Mouse (Mus musculus): ENCODE measurements around the gene Gm9639. TPM values are rescaled to one million over a fixed set of nuclear protein-coding genes. Genes with fewer than 3 reads are reported as not detected.

The Gm9639 gene
- not detected in 2 replicates for polyA plus RNA-seq (2014; fragmentation: Nextera tagmentation; extraction: Ambion mirVana)

- H3K27ac ChIP-seq (ENCODE audit: low read length), result no peak within 1 kb of the TSS
- H3K4me3 ChIP-seq (ENCODE audit: low read depth, low read length), result no peak within 1 kb of the TSS
- no peaks in the 10 kb centered on the region for H3K9me3 ChIP-seq (ENCODE audit: control insufficient read depth, low read depth, low read length)
- no peak within 1 kb of the TSS for H3K9ac ChIP-seq (replicated peaks; ENCODE audit: low read depth, low read length)
- 63% methylated on average over 2 of the region's 2 CpGs for WGBS
- H3K36me3 ChIP-seq (ENCODE audit: control insufficient read depth, insufficient read depth, low read length), result no peaks in the 10 kb centered on the region
- no peak for ATAC-seq (ENCODE audit: insufficient number of reproducible peaks, insufficient read depth, low FRiP score, low read depth)
- no peaks in the 10 kb centered on the region for H3K27me3 ChIP-seq (ENCODE audit: control insufficient read depth, insufficient read depth, low read length)
- H3K4me1 ChIP-seq (ENCODE audit: control insufficient read depth, insufficient read depth, low read length), result no peaks in the 10 kb centered on the region
- no peak within 1 kb of the TSS for H3K4me2 ChIP-seq (replicated peaks; ENCODE audit: low read depth, low read length)
Measured at GRCm38 (mm10) chr10:77794976-77795375, at the start of gene Gm9639. Gene Gm9639, minus strand, starts transcription at chr10:77795076.

- no peak overlapping the region for H3K27ac ChIP-seq (ENCODE audit: low read length)
- no peak for ATAC-seq (ENCODE audit: insufficient number of reproducible peaks, insufficient read depth, low FRiP score, low read depth)
- H3K4me3 ChIP-seq (ENCODE audit: low read depth, low read length), result no peak overlapping the region
- H3K4me1 ChIP-seq (ENCODE audit: control insufficient read depth, insufficient read depth, low read length), result no peaks in the 10 kb centered on the region
- H3K4me2 ChIP-seq (replicated peaks; ENCODE audit: low read depth, low read length), result no peak overlapping the region
- H3K9ac ChIP-seq (replicated peaks; ENCODE audit: low read depth, low read length), result no peak overlapping the region
- H3K36me3 ChIP-seq (ENCODE audit: control insufficient read depth, insufficient read depth, low read length), result no peaks in the 10 kb centered on the region
- peaks cover 6% of the 10 kb centered on the region; the same call in 1 of the 2 replicates for H3K9me3 ChIP-seq (ENCODE audit: control insufficient read depth, low read depth, low read length)
- 79% methylated on average over 6 of the region's 6 CpGs for WGBS
- H3K27me3 ChIP-seq (ENCODE audit: control insufficient read depth, insufficient read depth, low read length), result no peaks in the 10 kb centered on the region
Measured at GRCm38 (mm10) chr10:77839006-77839405, 44.1 kb upstream of the Gm9639 start.

GRCm38 (mm10) chr10:77835647-77836046, 40.8 kb upstream of the Gm9639 start, which contains the start of gene Krtap10-10:
Gene Krtap10-10, plus strand, starts transcription at chr10:77835947.
- no peak within 1 kb of the TSS for H3K27ac ChIP-seq (ENCODE audit: low read length)
- no peak within 1 kb of the TSS for H3K4me2 ChIP-seq (replicated peaks; ENCODE audit: low read depth, low read length)
- H3K27me3 ChIP-seq (ENCODE audit: control insufficient read depth, insufficient read depth, low read length), result no peaks in the 10 kb centered on the region
- no peak for ATAC-seq (ENCODE audit: insufficient number of reproducible peaks, insufficient read depth, low FRiP score, low read depth)
- H3K4me3 ChIP-seq (ENCODE audit: low read depth, low read length), result no peak within 1 kb of the TSS
- H3K9ac ChIP-seq (replicated peaks; ENCODE audit: low read depth, low read length), result no peak within 1 kb of the TSS
- no peaks in the 10 kb centered on the region for H3K4me1 ChIP-seq (ENCODE audit: control insufficient read depth, insufficient read depth, low read length)
- 60% methylated on average over 9 of the region's 9 CpGs for WGBS
- H3K9me3 ChIP-seq (ENCODE audit: control insufficient read depth, low read depth, low read length), result no peaks in the 10 kb centered on the region
- no peaks in the 10 kb centered on the region for H3K36me3 ChIP-seq (ENCODE audit: control insufficient read depth, insufficient read depth, low read length)

GRCm38 (mm10) chr10:77826951-77827350, 32.1 kb upstream of the Gm9639 start, which contains the start of gene Krtap10-4:
Gene Krtap10-4, minus strand, starts transcription at chr10:77827095.
- ATAC-seq (ENCODE audit: insufficient number of reproducible peaks, insufficient read depth, low FRiP score, low read depth), result no peak

GRCm38 (mm10) chr10:77819203-77819602, 24.3 kb upstream of the Gm9639 start:
- Histone ChIP-seq H3K36me3 (ENCODE audit: control insufficient read depth, insufficient read depth, low read length) (no peaks in the 10 kb centered on the region), H3K9me3 (ENCODE audit: control insufficient read depth, low read depth, low read length) (0 out of 2 replicates have a peak, but pooled peaks cover 2% of the 10 kb centered on the region), H3K4me2 (replicated peaks; ENCODE audit: low read depth, low read length) (no peak overlapping the region), H3K9ac (replicated peaks; ENCODE audit: low read depth, low read length) (no peak overlapping the region), H3K4me1 (ENCODE audit: control insufficient read depth, insufficient read depth, low read length) (no peaks in the 10 kb centered on the region), H3K4me3 (ENCODE audit: low read depth, low read length) (no peak overlapping the region), H3K27ac (ENCODE audit: low read length) (no peak overlapping the region), H3K27me3 (ENCODE audit: control insufficient read depth, insufficient read depth, low read length) (no peaks in the 10 kb centered on the region)
- WGBS, result 27% methylated on average over 4 of the region's 4 CpGs
- no peak for ATAC-seq (ENCODE audit: insufficient number of reproducible peaks, insufficient read depth, low FRiP score, low read depth)

More at GRCm38 (mm10) chr10:77826951-77827350, 32.1 kb upstream of the Gm9639 start, which contains the start of gene Krtap10-4:
- Histone ChIP-seq H3K27ac (ENCODE audit: low read length) (no peak within 1 kb of the TSS), H3K27me3 (ENCODE audit: control insufficient read depth, insufficient read depth, low read length) (no peaks in the 10 kb centered on the region), H3K4me2 (replicated peaks; ENCODE audit: low read depth, low read length) (no peak within 1 kb of the TSS), H3K4me1 (ENCODE audit: control insufficient read depth, insufficient read depth, low read length) (no peaks in the 10 kb centered on the region), H3K4me3 (ENCODE audit: low read depth, low read length) (no peak within 1 kb of the TSS), H3K9ac (replicated peaks; ENCODE audit: low read depth, low read length) (no peak within 1 kb of the TSS), H3K9me3 (ENCODE audit: control insufficient read depth, low read depth, low read length) (0 out of 2 replicates have a peak, but pooled peaks cover 2% of the 10 kb centered on the region), H3K36me3 (ENCODE audit: control insufficient read depth, insufficient read depth, low read length) (no peaks in the 10 kb centered on the region)
- WGBS, result 69% methylated on average over 6 of the region's 6 CpGs

GRCm38 (mm10) chr10:77818523-77818922, 23.6 kb upstream of the Gm9639 start:
- H3K4me2 ChIP-seq (replicated peaks; ENCODE audit: low read depth, low read length), result no peak overlapping the region
- no peaks in the 10 kb centered on the region for H3K27me3 ChIP-seq (ENCODE audit: control insufficient read depth, insufficient read depth, low read length)
- WGBS, result 93% methylated on average over 4 of the region's 4 CpGs
- H3K4me1 ChIP-seq (ENCODE audit: control insufficient read depth, insufficient read depth, low read length), result no peaks in the 10 kb centered on the region
- H3K4me3 ChIP-seq (ENCODE audit: low read depth, low read length), result no peak overlapping the region
- H3K36me3 ChIP-seq (ENCODE audit: control insufficient read depth, insufficient read depth, low read length), result no peaks in the 10 kb centered on the region
- no peak overlapping the region for H3K9ac ChIP-seq (replicated peaks; ENCODE audit: low read depth, low read length)
- ATAC-seq (ENCODE audit: insufficient number of reproducible peaks, insufficient read depth, low FRiP score, low read depth), result 0 out of 2 replicates have a peak, but pooled peaks have one; percentile 14
- no peak overlapping the region for H3K27ac ChIP-seq (ENCODE audit: low read length)
- no peaks in the 10 kb centered on the region for H3K9me3 ChIP-seq (ENCODE audit: control insufficient read depth, low read depth, low read length)

GRCm38 (mm10) chr10:77815514-77815913, 20.6 kb upstream of the Gm9639 start:
- Histone ChIP-seq H3K4me1 (ENCODE audit: control insufficient read depth, insufficient read depth, low read length) (no peaks in the 10 kb centered on the region), H3K4me3 (ENCODE audit: low read depth, low read length) (no peak overlapping the region), H3K27ac (ENCODE audit: low read length) (no peak overlapping the region), H3K27me3 (ENCODE audit: control insufficient read depth, insufficient read depth, low read length) (no peaks in the 10 kb centered on the region), H3K36me3 (ENCODE audit: control insufficient read depth, insufficient read depth, low read length) (no peaks in the 10 kb centered on the region), H3K9ac (replicated peaks; ENCODE audit: low read depth, low read length) (no peak overlapping the region), H3K4me2 (replicated peaks; ENCODE audit: low read depth, low read length) (no peak overlapping the region), H3K9me3 (ENCODE audit: control insufficient read depth, low read depth, low read length) (no peaks in the 10 kb centered on the region)
- WGBS, result 29% methylated on average over 5 of the region's 5 CpGs
- ATAC-seq (ENCODE audit: insufficient number of reproducible peaks, insufficient read depth, low FRiP score, low read depth), result no peak

- ATAC-seq (ENCODE audit: insufficient number of reproducible peaks, insufficient read depth, low FRiP score, low read depth), result no peak
- no peak within 1 kb of the TSS for H3K9ac ChIP-seq (replicated peaks; ENCODE audit: low read depth, low read length)
- no peak within 1 kb of the TSS for H3K4me2 ChIP-seq (replicated peaks; ENCODE audit: low read depth, low read length)
- H3K27ac ChIP-seq (ENCODE audit: low read length), result no peak within 1 kb of the TSS
- no peak within 1 kb of the TSS for H3K4me3 ChIP-seq (ENCODE audit: low read depth, low read length)
- 41% methylated on average over 4 of the region's 4 CpGs for WGBS
- H3K36me3 ChIP-seq (ENCODE audit: control insufficient read depth, insufficient read depth, low read length), result no peaks in the 10 kb centered on the region
- H3K4me1 ChIP-seq (ENCODE audit: control insufficient read depth, insufficient read depth, low read length), result no peaks in the 10 kb centered on the region
- H3K9me3 ChIP-seq (ENCODE audit: control insufficient read depth, low read depth, low read length), result no peaks in the 10 kb centered on the region
- H3K27me3 ChIP-seq (ENCODE audit: control insufficient read depth, insufficient read depth, low read length), result no peaks in the 10 kb centered on the region
Measured at GRCm38 (mm10) chr10:77814382-77814781, 19.5 kb upstream of the Gm9639 start, which contains the start of gene Gm2696. Gene Gm2696, plus strand, starts transcription at chr10:77814682.

GRCm38 (mm10) chr10:77811743-77812142, 16.9 kb upstream of the Gm9639 start, which contains the start of gene Gm9507:
Gene Gm9507, minus strand, starts transcription at chr10:77811843.
- WGBS, result 66% methylated on average over 5 of the region's 5 CpGs
- ATAC-seq (ENCODE audit: insufficient number of reproducible peaks, insufficient read depth, low FRiP score, low read depth), result no peak
- H3K4me3 ChIP-seq (ENCODE audit: low read depth, low read length), result no peak within 1 kb of the TSS

More at GRCm38 (mm10) chr10:77811743-77812142, 16.9 kb upstream of the Gm9639 start, which contains the start of gene Gm9507:
- H3K36me3 ChIP-seq (ENCODE audit: control insufficient read depth, insufficient read depth, low read length), result no peaks in the 10 kb centered on the region
- H3K4me2 ChIP-seq (replicated peaks; ENCODE audit: low read depth, low read length), result no peak within 1 kb of the TSS
- H3K9ac ChIP-seq (replicated peaks; ENCODE audit: low read depth, low read length), result no peak within 1 kb of the TSS
- H3K27me3 ChIP-seq (ENCODE audit: control insufficient read depth, insufficient read depth, low read length), result no peaks in the 10 kb centered on the region
- no peak within 1 kb of the TSS for H3K27ac ChIP-seq (ENCODE audit: low read length)
- H3K9me3 ChIP-seq (ENCODE audit: control insufficient read depth, low read depth, low read length), result no peaks in the 10 kb centered on the region
- H3K4me1 ChIP-seq (ENCODE audit: control insufficient read depth, insufficient read depth, low read length), result no peaks in the 10 kb centered on the region
